Mouse (Mus musculus): ENCODE results near the gene Ceacam18.

The Ceacam18 gene

DNA sequence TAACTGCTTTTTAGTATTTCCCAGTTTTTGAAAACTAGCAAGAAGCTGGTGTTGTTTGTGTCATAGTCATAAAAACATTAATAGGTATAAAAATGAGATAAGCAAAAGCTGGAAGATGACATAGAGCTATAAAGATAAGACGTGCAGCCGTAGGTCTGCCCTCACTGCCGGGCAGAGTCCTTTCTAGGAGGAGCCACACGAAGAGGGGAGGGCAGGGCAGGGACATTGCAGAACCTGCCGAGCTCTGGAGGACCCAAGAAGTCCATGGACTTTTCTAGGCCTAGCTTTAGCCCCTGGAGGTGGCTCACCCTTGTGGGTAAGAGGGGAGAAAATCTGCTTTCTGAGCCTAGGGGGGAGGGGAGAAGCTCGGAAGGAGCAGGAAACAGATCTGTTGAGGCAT is at the start of gene Ceacam18:
Gene Ceacam18, plus strand, starts transcription at position 208 of the 400 bp plus-strand sequence.
- DNase-seq (ENCODE audit: low spot score) = no peak

DNA sequence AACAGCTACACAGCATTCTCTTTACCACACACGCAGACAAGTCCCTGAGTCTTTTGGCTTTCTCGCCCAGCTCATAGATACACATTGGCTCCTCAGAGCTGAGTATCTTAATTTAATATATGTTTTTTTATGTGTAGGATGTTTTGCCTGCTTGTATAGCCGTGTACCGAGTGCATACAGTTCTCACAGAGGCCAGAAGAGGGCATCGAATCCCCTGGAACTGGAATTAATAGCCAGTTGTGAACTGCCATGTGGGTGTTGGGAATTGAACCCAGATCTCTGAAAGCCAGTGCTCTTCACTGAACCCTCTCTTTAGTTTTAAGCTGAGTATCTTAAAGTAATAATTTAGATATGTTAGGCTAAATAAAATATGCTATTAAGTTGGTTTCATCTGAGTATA is 49.7 kb upstream of the Ceacam18 start:
- no peak for DNase-seq (ENCODE audit: low spot score)

DNA sequence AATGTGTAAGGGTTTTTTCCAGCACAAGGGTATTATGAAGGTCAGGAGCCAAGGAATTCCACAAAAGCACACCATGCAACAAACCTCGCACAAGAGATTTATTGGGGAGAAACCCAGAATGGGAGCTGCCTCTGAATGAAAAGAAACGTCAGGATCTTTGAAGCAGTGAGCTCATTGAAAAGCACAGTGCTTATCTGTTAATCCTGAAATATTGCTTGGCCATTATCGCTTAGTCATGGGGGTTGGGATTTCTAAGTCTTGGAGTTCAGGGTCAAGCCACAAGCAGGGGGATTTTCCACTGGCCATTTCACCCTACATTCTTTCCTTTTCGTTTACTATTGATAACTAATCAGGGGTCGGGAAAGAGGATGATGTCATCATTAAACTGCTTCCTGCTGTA is 32.6 kb upstream of the Ceacam18 start:
- DNase-seq (ENCODE audit: low spot score) = no peak

DNA sequence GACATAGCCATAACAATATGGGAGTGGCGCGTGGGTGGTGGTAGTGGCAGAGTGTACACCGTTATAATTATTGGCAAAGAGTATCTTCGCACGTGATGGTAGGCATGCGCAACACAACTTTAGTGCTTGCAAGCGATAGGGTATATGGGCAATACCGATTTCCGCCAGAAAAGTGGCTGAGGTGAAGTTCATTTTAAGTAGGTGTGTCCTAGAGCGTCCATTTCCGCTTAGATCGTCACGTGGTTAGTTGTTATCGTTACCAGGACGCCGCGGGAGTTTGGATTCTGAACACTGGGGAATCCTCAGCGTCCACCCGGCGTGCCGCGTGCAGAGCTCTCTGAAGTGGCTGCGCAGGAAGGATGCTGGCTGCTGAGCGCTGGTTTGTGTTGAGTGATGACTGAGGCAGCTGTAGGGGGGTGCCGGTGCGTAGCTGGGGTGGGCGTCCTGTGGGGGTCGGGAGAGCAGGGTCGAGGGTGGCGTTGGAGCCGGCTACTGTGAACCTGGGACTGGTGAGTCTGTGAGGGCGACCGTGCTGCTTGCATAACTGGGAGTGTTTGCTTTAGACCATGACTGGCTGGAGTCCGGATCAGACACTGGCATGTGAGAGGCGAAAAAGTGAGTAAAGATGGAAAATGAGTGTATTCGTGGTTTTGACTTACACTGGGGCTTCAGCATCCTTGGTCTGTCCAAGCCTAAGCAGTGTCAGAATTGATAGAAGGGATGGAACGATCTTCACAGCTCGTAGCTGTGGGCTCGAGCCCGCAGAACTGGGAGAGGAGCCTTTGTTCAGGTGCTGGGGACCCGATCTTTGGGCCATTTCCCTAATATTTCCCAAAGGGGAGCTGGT is 27.4 kb upstream of the Ceacam18 start, which contains the start of gene Zfp819:
Gene Zfp819, plus strand, starts transcription at position 274 of the 847 bp plus-strand sequence.
- no peak for DNase-seq (ENCODE audit: low spot score)

DNA sequence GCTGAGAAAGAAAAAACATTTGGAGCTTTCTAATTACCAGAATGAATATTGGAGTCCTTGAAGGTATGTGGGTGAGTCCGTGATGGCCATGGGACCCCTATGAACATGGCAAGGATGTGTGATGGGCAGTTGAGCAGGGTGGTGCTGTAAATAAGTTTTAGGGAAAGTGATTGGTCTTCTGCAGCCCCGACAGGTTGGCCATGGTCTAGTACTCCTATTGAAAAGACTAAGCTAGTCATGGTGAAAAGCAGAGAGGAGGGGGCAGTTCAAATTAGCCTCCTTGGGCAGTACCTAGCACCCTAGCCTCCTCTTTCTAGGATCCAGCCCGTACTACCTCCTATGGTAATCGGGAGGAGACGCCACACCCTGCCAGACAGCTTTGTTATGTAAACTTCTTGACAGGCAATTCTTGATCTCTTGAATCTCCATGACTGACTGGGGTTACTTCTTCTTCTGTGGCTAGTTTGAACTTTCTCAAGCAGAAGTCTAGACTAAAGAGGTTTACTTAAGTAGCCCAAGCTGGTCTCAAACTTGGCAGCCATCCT is 26.7 kb upstream of the Ceacam18 start:
- DNase-seq (ENCODE audit: low spot score) = no peak

DNA sequence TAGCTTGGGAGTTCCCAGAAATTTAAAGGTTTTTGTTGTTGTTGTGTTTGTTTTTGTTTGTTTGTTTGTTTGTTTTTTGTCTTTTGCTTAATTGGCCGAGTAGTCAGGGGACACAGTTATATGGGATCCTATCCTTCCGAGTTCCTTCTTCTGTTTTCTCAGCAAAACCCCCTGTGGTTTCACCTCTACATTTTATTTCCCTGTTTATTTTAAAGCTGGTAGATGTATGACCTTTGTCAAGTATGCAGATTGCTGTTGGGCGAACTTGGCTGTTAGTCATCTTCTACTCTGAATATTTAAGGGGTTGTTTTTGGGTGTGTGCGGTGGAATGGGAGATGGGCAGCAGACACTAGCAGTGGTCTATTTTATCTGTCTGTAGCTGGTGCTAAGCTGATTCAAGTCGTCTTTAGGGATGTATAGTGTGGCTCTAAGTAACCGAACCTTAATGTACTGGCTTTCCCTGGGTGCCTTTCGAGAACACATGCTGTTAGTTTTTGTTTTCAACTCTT is 26.1 kb upstream of the Ceacam18 start:
- DNase-seq (ENCODE audit: low spot score) = no peak

DNA sequence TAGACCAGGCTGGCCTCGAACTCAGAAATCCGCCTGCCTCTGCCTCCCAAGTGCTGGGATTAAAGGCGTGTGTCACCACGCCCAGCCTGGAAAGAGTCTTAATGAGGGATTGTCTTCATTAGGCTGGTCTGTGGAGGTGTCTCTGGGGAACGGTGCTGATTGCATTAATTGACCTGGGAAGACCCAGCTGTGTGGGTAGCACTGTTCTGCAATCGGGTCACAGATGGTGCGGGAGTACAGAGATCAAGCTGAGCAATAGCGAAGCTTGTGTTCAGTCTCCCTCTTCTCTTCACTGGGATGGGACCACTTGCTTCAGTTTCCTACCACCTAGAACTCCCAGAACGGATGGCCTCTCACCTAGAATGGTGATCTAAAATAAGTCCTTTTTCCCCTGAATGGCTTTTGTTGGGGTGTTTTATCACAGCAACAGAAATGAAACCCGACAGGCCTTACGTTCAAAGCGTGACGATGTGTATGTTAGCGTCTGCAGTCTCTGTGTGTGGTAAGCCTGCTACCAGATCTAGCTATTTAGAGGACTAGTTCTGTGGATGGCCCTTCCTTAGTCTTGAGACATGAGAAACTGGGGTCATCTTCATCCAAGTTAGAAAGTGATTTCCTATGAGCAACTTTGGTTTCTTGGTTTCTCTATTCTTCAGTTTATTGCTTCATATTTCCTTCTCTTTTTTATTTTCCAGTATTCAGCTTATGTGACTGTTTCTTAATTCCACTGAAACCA is 20.5 kb upstream of the Ceacam18 start:
- DNase-seq (ENCODE audit: low spot score) = no peak

DNA sequence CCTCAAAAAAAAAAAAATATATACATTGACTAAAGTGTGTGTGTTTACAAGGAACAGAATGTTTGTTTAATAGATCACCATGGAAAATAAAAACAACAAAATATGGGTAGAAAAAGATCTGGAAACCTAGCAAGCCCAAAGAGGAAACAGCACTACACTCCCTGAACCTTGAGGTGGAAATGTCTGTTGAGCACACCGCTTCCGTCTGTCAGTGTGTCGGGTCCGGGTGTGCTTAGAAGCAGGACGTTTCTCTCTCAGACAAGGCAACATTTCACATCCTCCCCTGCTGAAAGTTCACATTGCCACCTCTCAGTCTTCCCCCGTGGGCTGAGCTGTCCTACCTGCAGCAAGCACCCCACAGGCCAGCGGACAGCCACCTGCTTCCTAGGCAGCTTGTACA is 11.6 kb upstream of the Ceacam18 start:
- DNase-seq (ENCODE audit: low spot score) = no peak

DNA sequence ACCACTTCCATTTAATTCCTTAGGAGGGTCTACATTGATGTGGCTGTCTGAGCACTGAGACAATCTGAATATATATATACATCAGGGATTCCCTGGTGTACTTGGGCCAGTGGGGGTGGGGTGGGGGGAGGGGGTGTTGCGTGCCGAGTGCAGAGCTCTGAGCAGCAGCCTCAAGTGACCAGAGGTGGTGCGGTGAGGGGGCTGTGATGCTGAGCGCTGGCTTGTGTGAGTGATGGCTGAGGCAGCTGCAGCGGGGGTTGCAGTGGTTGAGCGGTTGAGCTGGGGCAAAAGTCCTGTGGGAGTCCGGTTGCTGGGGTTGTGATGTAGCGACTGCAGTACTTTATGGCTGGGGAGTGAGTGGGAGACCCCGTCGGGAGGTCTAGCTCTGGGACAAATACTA is 10.7 kb upstream of the Ceacam18 start:
- no peak for DNase-seq (ENCODE audit: low spot score)

DNA sequence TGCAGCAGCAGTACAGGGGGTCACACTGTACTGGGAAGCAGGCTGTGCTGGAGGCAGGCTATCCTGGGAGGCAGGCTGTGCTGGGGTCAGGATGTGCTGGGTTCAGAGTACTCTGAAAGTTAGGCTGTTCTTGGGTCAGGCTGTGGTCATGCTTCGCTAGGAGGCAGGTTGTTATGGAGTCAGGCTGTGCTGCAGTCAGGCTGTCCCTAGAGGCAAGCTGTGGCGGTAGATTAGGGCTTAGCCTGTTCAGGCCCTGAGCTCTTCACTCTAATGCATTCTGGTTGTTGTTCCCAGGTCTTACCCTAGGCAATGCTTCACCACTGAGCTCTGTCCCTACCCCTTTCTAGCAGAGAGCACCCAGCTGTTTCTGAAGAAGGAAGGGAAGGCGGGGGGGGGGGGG is 9.4 kb upstream of the Ceacam18 start:
- DNase-seq (ENCODE audit: low spot score) = no peak

DNA sequence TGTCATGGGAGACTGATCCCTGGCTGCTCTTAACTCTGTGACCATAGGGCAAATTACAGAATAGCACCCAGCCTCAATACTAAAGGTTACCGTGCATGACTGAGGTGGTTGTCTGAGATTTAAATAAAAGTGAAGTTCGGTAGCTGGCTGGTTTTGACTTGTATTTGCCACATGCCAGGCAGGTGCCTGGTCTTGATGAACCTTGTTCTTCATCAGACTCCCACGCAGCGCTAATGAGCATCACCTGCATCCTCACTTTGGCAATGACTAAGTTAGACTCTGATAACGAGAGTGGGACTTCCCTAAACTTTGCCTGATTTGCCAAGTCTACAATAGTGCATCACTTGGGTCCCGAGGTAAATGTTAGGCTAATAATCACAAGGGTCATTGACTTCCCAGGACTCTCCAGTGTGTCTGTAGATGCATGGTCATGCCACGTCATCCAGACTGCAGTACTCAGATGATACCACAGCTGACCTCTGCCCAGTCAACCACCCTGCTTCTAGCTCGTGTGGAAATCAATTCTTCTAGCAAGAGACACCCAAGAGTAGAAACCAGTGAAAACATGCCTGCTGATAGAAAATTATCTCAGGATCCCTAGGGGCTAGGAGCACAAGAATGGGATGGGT is 8.6 kb upstream of the Ceacam18 start:
- no peak for DNase-seq (ENCODE audit: low spot score)

DNA sequence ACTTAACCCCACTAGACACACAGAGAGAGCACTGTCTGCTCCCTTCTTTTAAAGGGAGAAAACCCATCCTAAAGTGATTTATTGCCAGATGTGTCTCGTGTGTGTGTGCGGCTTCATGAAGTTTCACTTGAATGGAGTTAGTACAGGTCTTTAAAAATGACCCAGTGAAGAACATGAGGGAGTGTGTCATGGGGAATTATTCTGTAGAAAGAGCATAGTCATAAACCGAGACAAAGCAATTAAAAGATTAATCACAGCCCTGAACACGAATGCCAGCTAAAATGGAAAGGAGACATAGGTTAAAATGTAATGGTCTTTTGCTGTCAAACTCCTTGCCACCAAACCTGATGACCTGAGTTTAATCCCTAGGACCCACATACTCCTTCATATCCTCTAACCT is 567 bp upstream of the Ceacam18 start:
- DNase-seq (ENCODE audit: low spot score) = no peak

DNA sequence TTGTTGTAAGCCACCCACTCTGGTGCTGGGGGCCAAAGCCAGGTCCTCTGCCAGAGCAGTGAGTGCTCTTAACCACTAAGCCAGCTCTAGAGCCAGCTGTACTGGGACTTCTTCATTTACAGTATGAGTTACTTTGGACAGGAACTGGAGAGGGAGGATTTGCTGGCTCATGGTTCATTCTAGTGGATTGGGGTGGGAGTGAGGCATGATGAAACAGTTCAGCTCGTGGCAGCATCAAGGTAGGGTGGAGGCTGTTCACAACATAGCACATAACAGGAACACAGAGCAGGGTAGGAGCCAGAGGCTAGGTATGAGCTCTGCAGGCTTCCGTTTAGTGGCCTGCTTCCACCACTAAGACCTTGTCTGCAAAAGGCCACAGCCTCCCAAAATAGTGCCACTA is 1.7 kb downstream of the Ceacam18 start:
- no peak for DNase-seq (ENCODE audit: low spot score)

DNA sequence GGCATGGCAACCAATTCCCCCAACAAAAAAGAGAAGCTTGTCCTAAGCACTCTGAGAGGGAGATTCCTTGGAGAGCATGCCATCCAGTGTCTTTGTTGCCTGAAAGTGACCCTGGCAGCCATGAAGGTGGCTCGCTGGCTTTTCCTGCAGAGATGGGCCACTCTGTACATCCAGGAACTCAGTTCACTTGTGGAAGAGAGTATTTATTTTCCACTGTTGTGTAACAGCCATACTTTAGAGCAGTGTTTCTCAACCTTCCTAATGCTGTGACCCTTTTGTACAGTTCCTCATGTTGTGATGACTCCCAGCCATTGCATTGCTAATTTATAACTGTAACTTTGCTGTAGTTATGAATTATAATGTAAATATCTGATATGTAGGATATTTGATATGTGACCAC is 2.6 kb downstream of the Ceacam18 start:
- DNase-seq (ENCODE audit: low spot score) = no peak

DNA sequence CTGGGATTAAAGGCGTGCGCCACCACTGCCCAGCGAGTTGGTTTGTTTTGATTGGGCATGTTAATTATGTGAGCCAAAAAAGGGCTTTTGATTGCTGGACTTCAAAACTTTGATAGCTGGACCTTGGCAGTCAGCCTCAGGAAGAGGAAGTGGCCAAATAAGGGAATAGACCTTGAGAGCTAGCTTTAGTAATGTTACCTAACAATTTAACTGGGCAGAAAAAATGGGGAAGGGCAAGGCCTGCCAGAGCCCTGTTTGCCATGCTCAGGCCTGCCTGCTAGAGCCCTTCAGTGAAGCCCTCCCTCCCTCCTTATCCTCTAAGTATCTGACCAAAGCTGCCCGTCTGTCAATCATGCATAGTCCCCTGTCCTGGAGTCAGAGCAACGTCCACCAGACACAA is 8.1 kb downstream of the Ceacam18 start:
- peak; percentile 6 for DNase-seq (ENCODE audit: low spot score)

DNA sequence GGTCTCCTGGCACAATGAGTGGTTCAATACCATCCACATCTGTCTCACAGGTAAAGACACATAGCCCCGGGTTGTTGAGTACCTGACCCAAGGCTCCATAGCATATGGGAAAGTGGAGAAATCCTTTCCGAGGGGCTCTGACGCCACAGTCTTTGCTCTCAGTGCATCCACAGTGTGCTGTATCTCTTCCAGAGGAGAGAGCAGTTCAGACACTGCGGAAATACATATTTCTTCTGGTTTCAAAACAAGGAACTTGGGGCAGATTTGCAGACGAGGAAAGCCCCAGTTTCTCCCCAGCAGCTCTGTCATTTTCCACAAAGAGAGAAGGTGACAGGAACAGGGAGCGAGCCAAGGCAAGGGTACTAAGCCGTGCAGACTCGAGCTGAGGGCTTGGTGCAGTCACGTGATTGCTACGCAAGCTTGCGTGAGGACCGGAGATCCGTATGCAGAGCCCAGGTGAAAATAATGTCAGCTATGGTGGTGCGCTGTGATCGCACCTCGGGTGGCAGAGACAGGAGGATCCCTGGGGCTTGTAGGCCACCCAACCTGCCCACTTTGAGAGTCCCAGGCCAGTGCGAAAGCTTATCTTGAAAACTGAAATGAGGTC is 8.6 kb downstream of the Ceacam18 start:
- no peak for DNase-seq (ENCODE audit: low spot score)

DNA sequence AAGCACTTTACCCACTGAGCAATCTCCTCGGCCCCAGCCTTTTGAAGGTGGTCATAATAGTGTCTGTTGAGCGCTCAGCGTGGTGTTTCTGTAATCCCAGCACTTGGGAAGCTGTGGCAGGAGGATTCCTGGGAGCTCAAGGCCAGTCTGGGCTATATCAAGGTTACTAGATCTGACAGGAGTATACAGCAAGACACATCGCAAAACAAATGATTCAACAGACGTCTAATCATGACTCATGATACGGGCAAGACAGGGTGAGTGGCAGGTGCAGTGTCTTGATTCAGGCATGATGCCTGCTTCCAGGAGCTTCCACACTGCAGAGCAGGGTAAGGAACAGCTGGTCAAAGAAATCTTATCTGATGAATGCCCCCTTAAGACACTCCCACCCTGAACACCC is 18.2 kb downstream of the Ceacam18 start:
- DNase-seq (ENCODE audit: low spot score) = no peak

DNA sequence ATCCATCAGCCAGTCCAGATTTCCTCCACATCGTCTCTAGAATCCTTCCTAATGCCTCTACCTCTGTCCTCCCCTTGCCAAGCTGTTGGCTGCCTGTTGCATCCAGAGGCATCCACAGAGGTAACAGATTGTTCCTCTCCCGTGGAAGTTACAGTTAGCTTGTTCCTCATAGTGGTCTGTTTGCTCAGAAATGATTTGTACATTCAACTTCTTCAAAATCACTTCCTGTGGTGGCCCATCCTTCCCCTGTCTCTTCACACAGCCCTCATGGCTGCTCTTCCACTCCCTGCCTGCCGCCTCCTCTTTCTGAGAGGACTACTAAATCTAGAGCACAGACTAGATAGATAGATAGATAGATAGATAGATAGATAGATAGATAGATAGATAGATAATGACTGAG is 20.0 kb downstream of the Ceacam18 start:
- no peak for DNase-seq (ENCODE audit: low spot score)

DNA sequence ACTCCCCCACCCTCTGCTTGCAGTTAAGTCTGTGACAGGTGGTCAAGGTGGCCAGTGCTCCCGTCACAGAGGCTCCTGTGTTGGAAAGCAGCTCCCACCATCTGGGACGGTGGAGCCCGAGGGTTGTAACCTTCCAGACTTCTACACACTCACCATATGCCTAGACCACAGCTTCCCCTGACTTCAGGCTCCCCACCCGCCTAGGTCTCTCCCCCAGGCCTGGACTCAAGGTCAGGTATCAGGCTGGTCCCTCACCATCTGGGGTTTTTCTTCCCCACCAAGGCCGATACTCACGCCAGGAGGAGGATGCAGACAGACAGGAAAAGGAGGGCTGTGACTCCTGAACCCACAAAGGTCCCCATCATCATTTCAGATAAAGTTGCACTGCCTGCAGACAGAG is 21.7 kb downstream of the Ceacam18 start:
- no peak for DNase-seq (ENCODE audit: low spot score)

DNA sequence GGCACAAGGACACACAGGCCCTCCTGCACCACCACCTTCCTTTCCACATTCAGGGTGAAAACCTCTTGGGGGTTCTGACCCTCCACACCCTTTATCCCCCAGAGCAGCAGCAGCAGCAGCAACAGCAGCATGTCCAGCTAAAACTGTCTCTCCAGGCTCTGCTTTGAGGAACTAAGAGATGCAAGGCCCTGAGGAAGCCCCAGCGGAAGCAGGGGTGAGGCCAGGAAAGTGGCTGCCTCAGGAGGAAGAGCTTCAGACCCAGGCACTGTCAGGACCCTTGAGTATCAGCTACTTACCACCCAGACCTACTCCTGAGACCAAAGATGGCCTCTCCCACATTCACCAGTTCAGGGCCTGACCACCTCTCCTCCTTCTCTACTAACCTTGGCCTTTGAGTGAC is 25.5 kb downstream of the Ceacam18 start, which contains the start of gene Siglece:
Gene Siglece, minus strand, starts transcription at position 160 of the 400 bp plus-strand sequence.
- DNase-seq (ENCODE audit: low spot score) = no peak

DNA sequence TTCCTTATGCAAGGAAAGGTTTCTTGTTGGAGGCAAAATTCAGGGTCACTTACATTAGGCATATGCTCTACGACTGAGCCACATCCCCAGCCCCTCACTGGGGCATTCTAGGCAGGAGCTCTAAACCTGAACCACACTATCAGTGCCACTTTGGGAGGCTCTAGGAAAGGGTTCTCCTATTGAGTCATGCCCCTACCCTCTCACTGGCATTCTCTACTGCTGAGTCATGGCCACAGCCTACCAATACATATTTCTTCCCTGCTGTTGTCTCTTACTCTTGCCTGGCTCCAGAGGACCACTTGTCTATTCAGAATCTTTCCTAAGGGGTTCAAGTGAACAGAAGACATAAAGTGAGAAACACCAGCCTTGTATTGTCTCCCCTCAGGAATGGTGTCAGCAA is 28.3 kb downstream of the Ceacam18 start:
- DNase-seq (ENCODE audit: low spot score) = no peak

DNA sequence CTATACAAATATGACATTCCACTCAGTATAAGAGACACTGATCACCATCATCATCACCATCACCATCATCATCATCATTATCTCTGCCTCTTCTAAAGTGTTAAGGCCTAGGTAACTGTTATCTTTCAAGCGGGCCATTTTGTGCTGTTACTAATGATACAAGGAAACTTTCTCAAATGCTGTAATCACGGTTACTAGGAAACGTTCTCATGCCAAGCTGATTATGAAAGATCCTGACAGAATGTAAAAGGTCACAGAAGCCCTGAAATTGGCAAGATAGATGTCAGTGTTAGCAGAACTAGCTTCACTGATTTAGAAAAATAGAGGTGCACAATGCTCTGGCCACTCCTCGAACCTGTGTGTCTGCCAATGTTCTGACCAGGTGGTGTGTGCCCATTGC is 32.7 kb downstream of the Ceacam18 start:
- DNase-seq (ENCODE audit: low spot score) = peak; percentile 63

All from adipocyte (in vitro differentiated cells).